8 mouse cellular contexts compared by ENCODE assay signal in genomic region chr1:106036861-106037599, GRCm38 (mm10). TPM values are rescaled to one million over a fixed set of nuclear protein-coding genes. Genes with fewer than 3 reads are reported as not detected.
DNase-seq lines count a peak whose midpoint lies in the region; ATAC-seq and TF ChIP-seq lines count a peak whose summit lies in the region.

No protein-coding gene starts in this region.

- no peak overlapping the region for H3K4me2 ChIP-seq in hindbrain, postnatal 0 days (ENCODE audit: low read depth, low read length)

- no peak overlapping the region for H3K4me3 ChIP-seq in hindbrain, postnatal 0 days (ENCODE audit: low read length)

- WGBS in hindbrain, postnatal 0 days: 62% methylated on average over 19 of the region's 19 CpGs

- no peak overlapping the region for H3K27ac ChIP-seq in hindbrain, postnatal 0 days

- peak; percentile 79 for TF ChIP-seq CTCF in hindbrain, postnatal 0 days (IDR thresholded peaks at IDR 0.05; ENCODE audit: low read depth)

- peak; percentile 55 for ATAC-seq in activated CD4-positive, CD25-positive, alpha-beta regulatory T cell, adult 4 months
- peak; percentile 80 for ATAC-seq in hindbrain, postnatal 0 days

- peak; percentile 85 to 91 for DNase-seq in cerebellum, postnatal 14 days
- peak; percentile 68 to 73 for DNase-seq in frontal cortex, postnatal 36 days (ENCODE audit: low spot score in 2 of 2)
- peak; percentile 79 for DNase-seq in hindbrain, postnatal 0 days (ENCODE audit: low spot score)
- DNase-seq in left cerebral cortex, adult 11 months (ENCODE audit: low spot score): peak; percentile 37
- DNase-seq in lung, postnatal 36 days: peak; percentile 83
- DNase-seq in right cerebral cortex, adult 2 months (ENCODE audit: low spot score in 2 of 2): peak; percentile 79 to 81
- peak; percentile 31 for DNase-seq in yolk sac, embryonic 10.5 days (ENCODE audit: low spot score)

- no peaks in the 10 kb centered on the region for H3K27me3 ChIP-seq in hindbrain, postnatal 0 days (ENCODE audit: insufficient read depth, low read length)

- no peaks in the 10 kb centered on the region for H3K4me1 ChIP-seq in hindbrain, postnatal 0 days (ENCODE audit: insufficient read depth, low read length)

- H3K36me3 ChIP-seq in hindbrain, postnatal 0 days (ENCODE audit: insufficient read depth, low read length): 0 out of 2 replicates have a peak, but pooled peaks cover 6% of the 10 kb centered on the region

- H3K9ac ChIP-seq in hindbrain, postnatal 0 days (replicated peaks; ENCODE audit: low read length): no peak overlapping the region

- no peaks in the 10 kb centered on the region for H3K9me3 ChIP-seq in hindbrain, postnatal 0 days (ENCODE audit: low read length)

RNA-seq across cellular contexts. Expression of gene Zcchc2, which starts 46.8 kb away (rescaled TPM):
- 1 to 10 TPM; 7.0 to 8.5 TPM for polyA plus RNA-seq in activated CD4-positive, CD25-positive, alpha-beta regulatory T cell, adult 4 months (2017; shearing (Covaris generic))
- total RNA-seq in hindbrain, postnatal 0 days (2014; rRNA removed): 14.3 and 17.0 TPM in 2 replicates
- 2.3 TPM in 2 replicates for polyA plus RNA-seq in hindbrain, postnatal 0 days (2015; fragmentation: Nextera tagmentation; extraction: Ambion mirVana)

Comparison
In these comparisons a context has a peak if more than half of its experiments do, and no peak if none do; other contexts are left out.
1. DNase-seq: peak in every context shown above with its lines; median percentile 88 in cerebellum, postnatal 14 days; 83 in lung, postnatal 36 days; 80 in right cerebral cortex, adult 2 months; 79 in hindbrain, postnatal 0 days; 70 in frontal cortex, postnatal 36 days; 37 in left cerebral cortex, adult 11 months; 31 in yolk sac, embryonic 10.5 days.